In genomic region chr10:40125200-40125599, GRCm38 (mm10) we compare ENCODE assay signal across 10 mouse cellular contexts. TPM values are rescaled to one million over a fixed set of nuclear protein-coding genes. Genes with fewer than 3 reads are reported as not detected.
DNase-seq lines count a peak whose midpoint lies in the region; ATAC-seq and TF ChIP-seq lines count a peak whose summit lies in the region.
"Had no signal": no experiment of that assay in that cellular context is flagged by ENCODE, and none has a peak within 500 bp of the region (broad histone marks: within the 10 kb centered on the region; RNA-seq: fewer than 3 reads in every experiment).

No protein-coding gene starts in this region.

- ATAC-seq in stomach, embryonic 14.5 days (ENCODE audit: insufficient number of reproducible peaks, insufficient read depth, low FRiP score, low read depth): peak; percentile 81; the same call in 1 of the 2 replicates
- ATAC-seq in stomach, postnatal 0 days (ENCODE audit: low FRiP score, low TSS enrichment): no peak
- peak; percentile 99 for ATAC-seq in liver, embryonic 12.5 days
- ATAC-seq: hindbrain, embryonic 16.5 days had no signal

- H3K27ac ChIP-seq in stomach, embryonic 14.5 days (ENCODE audit: low read length): no peak overlapping the region
- no peak overlapping the region for H3K27ac ChIP-seq in stomach, postnatal 0 days (replicated peaks)
- peak overlapping the region; percentile 98 for H3K27ac ChIP-seq in liver, embryonic 12.5 days

- H3K4me2 ChIP-seq in stomach, embryonic 14.5 days (replicated peaks; ENCODE audit: low read depth, low read length): no peak overlapping the region
- H3K4me2 ChIP-seq in stomach, postnatal 0 days (replicated peaks; ENCODE audit: low read depth): no peak overlapping the region
- H3K4me2 ChIP-seq in liver, embryonic 12.5 days: peak overlapping the region; percentile 72
- H3K4me2 ChIP-seq: lung, embryonic 14.5 days had no signal

- no peak overlapping the region for H3K9ac ChIP-seq in stomach, embryonic 14.5 days (replicated peaks; ENCODE audit: low read depth, low read length)
- no peak overlapping the region for H3K9ac ChIP-seq in stomach, postnatal 0 days (ENCODE audit: low read length)
- peak overlapping the region; percentile 61 for H3K9ac ChIP-seq in liver, embryonic 12.5 days
- H3K9ac ChIP-seq: lung, embryonic 14.5 days had no signal

- H3K4me3 ChIP-seq in stomach, embryonic 14.5 days (ENCODE audit: low read depth, low read length): no peak overlapping the region
- H3K4me3 ChIP-seq in stomach, postnatal 0 days (ENCODE audit: low read depth, low read length): no peak overlapping the region
- H3K4me3 ChIP-seq in liver, embryonic 12.5 days: peak overlapping the region; percentile 40

- TF ChIP-seq EP300 in stomach, postnatal 0 days (optimal IDR thresholded peaks at IDR 0.05): no peak

- DNase-seq in stomach, postnatal 0 days (ENCODE audit: low spot score): no peak
- DNase-seq in fat pad, adult 2 months (ENCODE audit: extremely low read depth, low read depth, low spot score): peak; percentile 68
- DNase-seq in spleen, postnatal 36 days (ENCODE audit: low spot score in 2 of 2): peak; percentile 59 to 75
- DNase-seq in cerebellum, adult 9-11 months: no peak
- DNase-seq in frontal cortex, postnatal 14 days (ENCODE audit: low spot score in 2 of 2): no peak
- DNase-seq in left cerebral cortex, adult 18-20 months (ENCODE audit: low spot score in 2 of 2): no peak
- DNase-seq: lung, embryonic 14.5 days had no signal

- H3K4me1 ChIP-seq in stomach, embryonic 14.5 days (ENCODE audit: control insufficient read depth, insufficient read depth, low read length): no peaks in the 10 kb centered on the region
- H3K4me1 ChIP-seq in stomach, postnatal 0 days (replicated peaks; ENCODE audit: control insufficient read depth, insufficient read depth): no peaks in the 10 kb centered on the region
- H3K4me1 ChIP-seq in liver, embryonic 12.5 days: peaks cover 86% of the 10 kb centered on the region

- no peaks in the 10 kb centered on the region for H3K36me3 ChIP-seq in stomach, embryonic 14.5 days (ENCODE audit: control insufficient read depth, insufficient read depth, low read length)
- H3K36me3 ChIP-seq in stomach, postnatal 0 days (ENCODE audit: control insufficient read depth, insufficient read depth, low read length): no peaks in the 10 kb centered on the region
- peaks cover 55% of the 10 kb centered on the region for H3K36me3 ChIP-seq in liver, embryonic 12.5 days

- 84% methylated on average over 9 of the region's 9 CpGs for WGBS in stomach, embryonic 14.5 days
- WGBS in stomach, postnatal 0 days: 76% methylated on average over 9 of the region's 9 CpGs
- WGBS in liver, embryonic 12.5 days (ENCODE audit: insufficient replicate concordance): 22% methylated on average over 9 of the region's 9 CpGs

- no peak for TF ChIP-seq CTCF in stomach, postnatal 0 days (IDR thresholded peaks at IDR 0.05; ENCODE audit: low read depth)

- no peaks in the 10 kb centered on the region for H3K27me3 ChIP-seq in stomach, embryonic 14.5 days (ENCODE audit: control insufficient read depth, insufficient read depth, low read length)
- no peaks in the 10 kb centered on the region for H3K27me3 ChIP-seq in stomach, postnatal 0 days (ENCODE audit: control insufficient read depth, insufficient read depth, low read length)
- H3K27me3 ChIP-seq in liver, embryonic 12.5 days (replicated peaks): no peaks in the 10 kb centered on the region

- H3K9me3 ChIP-seq in stomach, embryonic 14.5 days (ENCODE audit: control insufficient read depth, low read depth, low read length): no peaks in the 10 kb centered on the region
- no peaks in the 10 kb centered on the region for H3K9me3 ChIP-seq in stomach, postnatal 0 days (ENCODE audit: control insufficient read depth, low read length)
- no peaks in the 10 kb centered on the region for H3K9me3 ChIP-seq in liver, embryonic 12.5 days (replicated peaks)

RNA-seq across cellular contexts. Expression of gene Slc16a10, which starts 16.9 kb away (rescaled TPM):
- polyA plus RNA-seq in stomach, embryonic 14.5 days (2014; fragmentation: Nextera tagmentation; extraction: Ambion mirVana): 9.2 and 10.3 TPM in 2 replicates
- 2.5 and 2.6 TPM in 2 replicates for polyA plus RNA-seq in stomach, postnatal 0 days (2015; fragmentation: Nextera tagmentation; extraction: Ambion mirVana)
- polyA plus RNA-seq in liver, embryonic 12.5 days (2016; fragmentation: Nextera tagmentation; extraction: Ambion mirVana): 93.9 and 99.9 TPM in 2 replicates
- total RNA-seq in left cerebral cortex, adult 18-20 months (2021): 1 to 10 TPM; 3.2 to 4.1 TPM

Comparison
In these comparisons a context has a peak if more than half of its experiments do, and no peak if none do; other contexts are left out.
1. DNase-seq: peak in fat pad, adult 2 months (single experiment) and spleen, postnatal 36 days (2 of 2); none in stomach, postnatal 0 days (single experiment), cerebellum, adult 9-11 months (single experiment), frontal cortex, postnatal 14 days (0 of 2) and left cerebral cortex, adult 18-20 months (0 of 2).